Mouse (Mus musculus): ENCODE data around the gene Mgst2. TPM values are rescaled to one million over a fixed set of nuclear protein-coding genes. Genes with fewer than 3 reads are reported as not detected.

The Mgst2 gene
- total RNA-seq, 2 experiments from 2014 or later: not detected

Other genes with a start within 250 kb of the Mgst2 start
- gene Naa15, start 245.2 kb upstream of the Mgst2 start, total RNA-seq (2021): 10 to 100 TPM; 41.8 to 46.9 TPM
- gene Rab33b, start 176.4 kb upstream of the Mgst2 start, total RNA-seq (2021): 10 to 100 TPM; 24.0 to 27.1 TPM
- 10 to 100 TPM; 88.8 to 95.4 TPM for gene Setd7, start 99.5 kb upstream of the Mgst2 start, total RNA-seq (2021)

Measured in layer of hippocampus, postnatal 14 days (tissue).